Mouse (Mus musculus) monocyte, adult 2 months (primary cell): ENCODE results near the gene Mmp20.

Source experiments
- DNase-seq, 2 experiments: peaks; one replicate each; pipeline ENCODE4 v3.0.0; 2022; ENCODE audit warnings: low spot score in 2 of 2, low read depth in 1 of 2

The Mmp20 gene

GRCm38 (mm10) chr9:7627931-7628330, at the start of gene Mmp20:
Gene Mmp20, plus strand, starts transcription at chr9:7628231.
- DNase-seq: no peak

- DNase-seq: no peak
These were observed 38.0 kb upstream of the Mmp20 start for GRCm38 (mm10) chr9:7590063-7590462.

GRCm38 (mm10) chr9:7593272-7593812, 34.7 kb upstream of the Mmp20 start:
- no peak for DNase-seq

- DNase-seq: peak; percentile 53 to 58
These were observed 33.1 kb upstream of the Mmp20 start for GRCm38 (mm10) chr9:7594816-7595540.

- peak; percentile 6 to 50 for DNase-seq
These were observed 24.9 kb upstream of the Mmp20 start for GRCm38 (mm10) chr9:7602982-7603742.

GRCm38 (mm10) chr9:7604005-7604404, 24.0 kb upstream of the Mmp20 start:
- DNase-seq: no peak

GRCm38 (mm10) chr9:7605638-7606037, 22.4 kb upstream of the Mmp20 start:
- DNase-seq: no peak

- no peak for DNase-seq
These were observed 5.4 kb upstream of the Mmp20 start for GRCm38 (mm10) chr9:7622582-7622981.

GRCm38 (mm10) chr9:7633936-7634335, 5.9 kb downstream of the Mmp20 start:
- no peak for DNase-seq

- DNase-seq: no peak
These were observed 19.9 kb downstream of the Mmp20 start for GRCm38 (mm10) chr9:7647901-7648300.

GRCm38 (mm10) chr9:7650397-7651180, 22.6 kb downstream of the Mmp20 start:
- no peak for DNase-seq

- DNase-seq: no peak
These were observed 24.5 kb downstream of the Mmp20 start for GRCm38 (mm10) chr9:7652351-7653085.

- no peak for DNase-seq
These were observed 29.9 kb downstream of the Mmp20 start for GRCm38 (mm10) chr9:7657946-7658345.

GRCm38 (mm10) chr9:7659469-7660020, 31.5 kb downstream of the Mmp20 start:
- DNase-seq: no peak

- DNase-seq: no peak
These were observed 33.3 kb downstream of the Mmp20 start for GRCm38 (mm10) chr9:7661371-7661770.

GRCm38 (mm10) chr9:7669674-7670073, 41.6 kb downstream of the Mmp20 start:
- no peak for DNase-seq

- DNase-seq: no peak
These were observed 45.0 kb downstream of the Mmp20 start for GRCm38 (mm10) chr9:7672985-7673384.

GRCm38 (mm10) chr9:7678154-7678837, 50.3 kb downstream of the Mmp20 start:
- no peak for DNase-seq

GRCm38 (mm10) chr9:7682081-7682618, 54.1 kb downstream of the Mmp20 start:
- no peak for DNase-seq

- DNase-seq: no peak
These were observed 58.0 kb downstream of the Mmp20 start for GRCm38 (mm10) chr9:7686024-7686423.
